Comparison of ENCODE assay signal across 16 mouse cellular contexts in the genomic region with DNA sequence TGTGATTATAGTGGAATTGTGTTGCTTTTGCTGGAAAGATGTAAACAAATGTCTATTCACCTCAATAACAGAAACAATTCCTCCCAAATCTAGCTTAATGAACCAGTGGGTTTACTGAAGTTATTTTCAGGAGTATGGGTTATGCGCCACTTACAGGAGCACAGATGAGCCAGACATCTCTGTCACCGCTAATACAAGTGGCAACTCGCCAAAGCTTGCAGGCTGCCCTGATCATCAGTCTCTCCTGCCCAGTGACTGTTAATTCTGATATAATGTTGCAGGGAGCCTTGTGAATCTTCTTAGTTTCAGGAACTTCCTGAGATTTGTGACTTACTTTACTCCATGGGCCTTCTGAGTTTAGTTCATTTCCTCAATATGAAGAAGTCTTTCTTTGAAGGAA.
"Had no signal": no experiment of that assay in that cellular context is flagged by ENCODE, and none has a peak within 500 bp of the region (broad histone marks: within the 10 kb centered on the region; RNA-seq: fewer than 3 reads in every experiment).

No protein-coding gene starts in this region.

- ATAC-seq: liver, postnatal 0 days; midbrain, embryonic 13.5 days; midbrain, embryonic 15.5 days had no signal

- H3K9me3 ChIP-seq: lung, embryonic 15.5 days; midbrain, embryonic 13.5 days; midbrain, embryonic 15.5 days; neural tube, embryonic 12.5 days had no signal

- H3K4me2 ChIP-seq: lung, embryonic 15.5 days; midbrain, embryonic 13.5 days; midbrain, embryonic 15.5 days; neural tube, embryonic 12.5 days had no signal

- H3K9ac ChIP-seq: liver, postnatal 0 days; lung, embryonic 15.5 days; midbrain, embryonic 13.5 days; midbrain, embryonic 15.5 days; neural tube, embryonic 12.5 days had no signal

- H3K36me3 ChIP-seq: lung, embryonic 15.5 days; midbrain, embryonic 13.5 days; midbrain, embryonic 15.5 days; neural tube, embryonic 12.5 days had no signal

- H3K27ac ChIP-seq: lung, embryonic 15.5 days; macrophage; midbrain, embryonic 13.5 days; midbrain, embryonic 15.5 days; neural tube, embryonic 12.5 days had no signal

- H3K27me3 ChIP-seq: lung, embryonic 15.5 days; midbrain, embryonic 13.5 days; midbrain, embryonic 15.5 days; neural tube, embryonic 12.5 days had no signal

- H3K4me3 ChIP-seq: lung, embryonic 15.5 days; megakaryocyte, embryonic 14.5 days; midbrain, embryonic 13.5 days; midbrain, embryonic 15.5 days; neural tube, embryonic 12.5 days had no signal

- DNase-seq: liver, postnatal 0 days; lung, adult 2 months; lung, postnatal 14 days; lung, postnatal 36 days; right cerebral cortex, postnatal 14 days; right cerebral cortex, postnatal 4 days; spleen, adult 18-20 months; thymus, adult 18-20 months; thymus, postnatal 14 days; thymus, postnatal 36 days had no signal

- H3K4me1 ChIP-seq: lung, embryonic 15.5 days; megakaryocyte, embryonic 14.5 days; midbrain, embryonic 13.5 days; midbrain, embryonic 15.5 days; neural tube, embryonic 12.5 days had no signal
